Mouse (Mus musculus): Measurements from ENCODE around the gene Hdgfl3.

Gene Hdgfl3

GRCm38 (mm10) chr7:81904094-81904493 is 30.2 kb downstream of the Hdgfl3 start:
- in situ Hi-C loops (cut with MboI, MseI), result no loop called here

- in situ Hi-C loops (cut with MboI, MseI), result no loop called here
Measured at GRCm38 (mm10) chr7:81899361-81899760, 34.9 kb downstream of the Hdgfl3 start.

GRCm38 (mm10) chr7:81885128-81885527 is 49.1 kb downstream of the Hdgfl3 start:
- in situ Hi-C loops (cut with MboI, MseI), result no loop called here

GRCm38 (mm10) chr7:81881600-81881999 is 52.7 kb downstream of the Hdgfl3 start:
- in situ Hi-C loops (cut with MboI, MseI), result no loop called here

GRCm38 (mm10) chr7:81880797-81881196 is 53.5 kb downstream of the Hdgfl3 start:
- in situ Hi-C loops (cut with MboI, MseI), result no loop called here

GRCm38 (mm10) chr7:81880286-81880685 is 54.0 kb downstream of the Hdgfl3 start:
- in situ Hi-C loops (cut with MboI, MseI), result no loop called here

GRCm38 (mm10) chr7:81875372-81875771 is 58.9 kb downstream of the Hdgfl3 start:
- in situ Hi-C loops (cut with MboI, MseI), result no loop called here

- in situ Hi-C loops (cut with MboI, MseI), result loop anchor here (25.0 kb wide), 1 partner anchor 1462 kb away; the partner anchor contains the start of gene Furin
Measured at GRCm38 (mm10) chr7:81874636-81875035, 59.6 kb downstream of the Hdgfl3 start.

GRCm38 (mm10) chr7:81873807-81874206 is 60.5 kb downstream of the Hdgfl3 start:
- in situ Hi-C loops (cut with MboI, MseI), result loop anchor here (25.0 kb wide), 1 partner anchor 1462 kb away; the partner anchor contains the start of gene Furin

GRCm38 (mm10) chr7:81872493-81873013 is 61.7 kb downstream of the Hdgfl3 start:
- in situ Hi-C loops (cut with MboI, MseI), result loop anchor here (25.0 kb wide), 1 partner anchor 1460 kb away; the partner anchor contains the start of gene Furin

GRCm38 (mm10) chr7:81868158-81868557 is 66.1 kb downstream of the Hdgfl3 start:
- in situ Hi-C loops (cut with MboI, MseI), result loop anchor here (25.0 kb wide), 1 partner anchor 1456 kb away; the partner anchor contains the start of gene Furin

GRCm38 (mm10) chr7:81867231-81867930 is 66.9 kb downstream of the Hdgfl3 start:
- in situ Hi-C loops (cut with MboI, MseI), result loop anchor here (25.0 kb wide), 1 partner anchor 1455 kb away; the partner anchor contains the start of gene Furin

- in situ Hi-C loops (cut with MboI, MseI), result loop anchor here (25.0 kb wide), 1 partner anchor 1454 kb away; the partner anchor contains the start of gene Furin
Measured at GRCm38 (mm10) chr7:81865937-81866336, 68.3 kb downstream of the Hdgfl3 start.

GRCm38 (mm10) chr7:81864552-81864951 is 69.7 kb downstream of the Hdgfl3 start:
- in situ Hi-C loops (cut with MboI, MseI), result loop anchor here (25.0 kb wide), 1 partner anchor 1452 kb away; the partner anchor contains the start of gene Furin

GRCm38 (mm10) chr7:81862587-81863583 is 71.4 kb downstream of the Hdgfl3 start:
- in situ Hi-C loops (cut with MboI, MseI), result loop anchor here (25.0 kb wide), 1 partner anchor 1451 kb away; the partner anchor contains the start of gene Furin

GRCm38 (mm10) chr7:81861921-81862320 is 72.4 kb downstream of the Hdgfl3 start:
- in situ Hi-C loops (cut with MboI, MseI), result loop anchor here (25.0 kb wide), 1 partner anchor 1450 kb away; the partner anchor contains the start of gene Furin

- in situ Hi-C loops (cut with MboI, MseI), result loop anchor here (25.0 kb wide), 1 partner anchor 1449 kb away; the partner anchor contains the start of gene Furin
Measured at GRCm38 (mm10) chr7:81861461-81861860, 72.8 kb downstream of the Hdgfl3 start.

GRCm38 (mm10) chr7:81860996-81861395 is 73.3 kb downstream of the Hdgfl3 start:
- in situ Hi-C loops (cut with MboI, MseI), result loop anchor here (25.0 kb wide), 1 partner anchor 1449 kb away; the partner anchor contains the start of gene Furin

GRCm38 (mm10) chr7:81860071-81860470 is 74.2 kb downstream of the Hdgfl3 start:
- in situ Hi-C loops (cut with MboI, MseI), result loop anchor here (25.0 kb wide), 1 partner anchor 1448 kb away; the partner anchor contains the start of gene Furin

- in situ Hi-C loops (cut with MboI, MseI), result loop anchor here (25.0 kb wide), 1 partner anchor 1447 kb away; the partner anchor contains the start of gene Furin
Measured at GRCm38 (mm10) chr7:81858968-81859721, 75.1 kb downstream of the Hdgfl3 start, which contains the start of gene Tm6sf1. Tm6sf1 (plus strand) TSS chr7:81859001.
